Mouse (Mus musculus) G1E (cell line): ENCODE measurements around the gene Supt3.

Experiments
- CTCF ChIP-seq: IDR thresholded peaks from 2 replicates; pipeline ENCODE4 v1.5.1; 2012; ENCODE audit warnings: low read depth, low read length, inconsistent platforms, mixed read lengths
- GATA2 ChIP-seq: IDR thresholded peaks from 2 replicates; pipeline ENCODE4 v1.6.1; 2012; ENCODE audit warnings: low read depth, low read length, inconsistent platforms, borderline replicate concordance

DNA sequence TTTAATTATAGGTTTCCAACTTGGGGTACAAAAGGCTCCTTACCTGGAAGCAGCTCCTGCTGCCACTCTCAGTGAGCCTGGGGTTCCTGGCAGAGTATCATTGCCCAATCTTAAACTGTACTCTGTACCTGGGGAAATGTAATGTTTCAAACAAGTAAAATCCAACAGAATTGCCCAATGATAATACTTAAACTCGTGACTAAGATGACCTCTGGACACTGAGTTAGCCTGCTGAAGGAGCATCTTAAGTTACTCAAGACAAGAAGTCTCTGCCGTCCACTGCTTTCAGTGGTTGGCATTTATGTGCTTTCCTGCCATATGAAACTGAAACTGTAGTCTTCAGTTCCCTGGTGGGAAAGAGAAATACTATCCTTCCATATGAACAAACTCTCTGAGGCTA lies 279.9 kb downstream of the Supt3 start:
- no peak for TF ChIP-seq CTCF
- TF ChIP-seq GATA2, result no peak
